Mouse (Mus musculus) Patski (cell line): ENCODE results near the gene Gm49320. TPM values are rescaled to one million over a fixed set of nuclear protein-coding genes. Genes with fewer than 3 reads are reported as not detected.
"Not testable (repeated sequence)": the region's sequence is repeated elsewhere in the genome, so short reads cannot be mapped to it uniquely, and the experiment has no call there.

Experiments
- ATAC-seq: fragments of 100-300 bp; one replicate; pipeline ENCODE4 v1.8.0; 2021
- CTCF ChIA-PET: fragments of 350-600 bp; sonication (Branson Sonifier 250); formaldehyde crosslinking; loops from one replicate; lab custom pipeline; 2022; ENCODE audit warnings: inconsistent platforms; lab: Charles Lee
- POLR2A ChIA-PET: fragments of 350-600 bp; sonication (Branson Sonifier 250); formaldehyde crosslinking; loops from one replicate; lab custom pipeline; 2022; ENCODE audit warnings: antibody characterized with exemption, inconsistent platforms; lab: Charles Lee
- DNase-seq: peaks from one replicate; pipeline ENCODE4 v3.0.0-alpha.2; 2011; ENCODE audit warnings: low read depth, low spot score
- H3K27me3 ChIP-seq: fragments of 371-371 bp; one replicate; pipeline ENCODE4 v1.5.1; 2021
- CTCF ChIP-seq: fragments of 100-300 bp; IDR thresholded peaks from one replicate; pipeline ENCODE4 v1.5.1; 2021
- in situ Hi-C: fragments of 300-500 bp; cut with MboI; formaldehyde crosslinking; loops from 3 replicates; pipeline ENCODE4 v1.11.1; 2018; ENCODE audit warnings: low pct_unique_long_range_greater_than_20kb, mixed read lengths
- polyA plus RNA-seq: library from polyadenylated mRNA; unstranded; gene quantifications from one replicate; pipeline ENCODE4 v1.2.3, GENCODE M21; 2021

The Gm49320 gene
- polyA plus RNA-seq, 1 experiment from 2014 or later: not detected

DNA sequence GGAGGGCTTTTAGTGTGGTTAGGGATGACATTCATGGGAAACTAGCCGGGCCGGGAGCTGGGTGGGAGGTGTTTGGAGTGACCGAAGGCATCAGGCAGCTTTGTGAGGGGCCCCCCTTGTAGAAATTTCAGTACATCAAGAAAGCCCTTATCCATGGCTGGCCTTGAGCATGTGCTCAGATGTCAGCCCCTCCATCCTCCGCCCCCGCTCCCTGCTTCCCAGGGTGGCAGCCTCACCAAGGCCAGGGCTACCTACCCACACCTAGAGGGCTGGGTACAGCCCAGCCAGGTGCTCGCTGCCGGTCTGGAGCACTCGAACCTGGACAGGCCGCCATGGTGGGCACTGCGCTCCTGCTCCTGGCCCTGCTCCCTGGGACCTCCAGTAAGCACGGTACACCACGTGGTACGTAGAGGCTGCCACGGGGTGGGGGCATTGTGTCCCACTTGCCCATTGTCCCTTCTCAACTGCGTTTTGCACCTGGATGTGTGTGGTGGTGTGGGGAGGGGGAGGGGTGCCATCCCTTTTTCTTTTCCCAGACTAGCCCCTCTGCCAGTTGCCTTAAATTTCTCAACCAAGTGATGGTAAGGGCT lies 9.4 kb downstream of the Gm49320 start, which contains the start of gene Tgfbr3l:
Tgfbr3l (plus strand) TSS at position 264 of the 590 bp plus-strand sequence.
- in situ Hi-C loops: no loop called here

DNA sequence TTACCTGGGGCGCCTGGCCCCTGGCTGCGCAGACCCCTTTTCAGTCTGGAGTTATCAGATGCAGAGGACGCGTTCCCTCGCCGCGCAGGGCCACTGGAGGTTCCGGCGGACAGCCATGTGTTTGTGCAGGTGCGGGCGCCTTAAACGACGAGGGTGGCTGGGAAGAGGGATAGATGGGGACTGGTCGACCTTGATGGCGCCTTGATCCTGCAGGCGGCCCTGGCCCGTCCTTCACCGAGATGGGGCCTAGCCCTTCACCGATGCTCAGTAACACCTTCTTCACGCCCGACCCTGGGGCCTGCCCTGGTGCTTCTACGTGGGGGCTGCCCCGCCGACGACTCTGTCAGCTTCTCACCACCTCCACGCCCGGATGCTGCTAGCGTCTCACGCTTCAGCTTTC lies 10.5 kb downstream of the Gm49320 start:
- ChIA-PET CTCF (interaction anchor here (1.8 to 5.0 kb wide), 2 partner anchors 9 to 14 kb away, joined by 10 to 37 read pairs; partner anchors contain the start of genes Gm49320 and Map2k7), POLR2A (interaction anchor here (0.5 to 3.8 kb wide), 2 partner anchors 10 to 121 kb away, joined by 3 to 20 read pairs; partner anchors contain the start of genes Gm49320 and Map2k7)
- TF ChIP-seq CTCF: no peak
- in situ Hi-C loops: no loop called here
- H3K27me3 ChIP-seq: no peaks in the 10 kb centered on the region
- ATAC-seq (no peak), DNase-seq (no peak)

More for the DNA sequence above, 9.4 kb downstream of the Gm49320 start, which contains the start of gene Tgfbr3l:
- H3K27me3 ChIP-seq: no peaks in the 10 kb centered on the region
- POLR2A ChIA-PET: interaction anchor here (3.8 kb wide), 1 partner anchor 8 kb away, joined by 20 read pairs; the partner anchor contains the start of genes Gm49320 and Map2k7
- CTCF ChIA-PET: interaction anchor here (5.0 kb wide), 1 partner anchor 8 kb away, joined by 37 read pairs; the partner anchor contains the start of genes Gm49320 and Map2k7
- no peak for TF ChIP-seq CTCF
- ATAC-seq (no peak), DNase-seq (no peak)

DNA sequence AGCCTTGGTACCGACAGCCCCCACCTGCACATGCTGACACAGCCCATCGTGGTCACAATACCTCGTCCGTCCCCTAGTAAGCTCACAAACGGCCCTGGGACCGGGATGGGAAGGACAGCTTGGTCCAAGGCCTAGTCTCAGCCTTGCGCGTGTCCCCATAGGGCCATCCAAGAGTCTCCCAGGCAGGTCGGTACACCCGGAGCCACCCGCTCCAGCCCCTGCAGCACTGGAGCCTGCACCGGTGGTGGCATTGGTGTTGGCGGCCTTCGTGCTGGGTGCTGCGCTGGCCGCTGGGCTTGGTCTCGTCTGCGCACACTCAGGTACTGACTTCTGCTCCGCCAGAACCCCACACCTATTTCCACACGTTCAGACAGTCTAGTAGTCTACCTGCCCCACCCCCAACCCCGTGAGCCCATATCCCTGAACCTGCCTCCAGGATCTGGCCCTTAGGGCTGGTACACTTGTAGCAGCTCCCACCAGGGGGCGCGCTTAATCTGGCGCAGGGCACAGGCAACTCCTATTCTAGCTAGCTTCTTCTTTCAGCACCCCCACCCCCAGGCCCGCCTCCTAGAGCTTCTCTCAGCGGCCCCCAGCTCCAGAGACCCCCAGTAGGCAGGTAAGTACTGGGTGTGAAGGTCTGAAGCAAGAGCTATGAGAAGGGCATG lies 11.8 kb downstream of the Gm49320 start:
- in situ Hi-C loops: loop anchor here (5.0 kb wide), 1 partner anchor 122 kb away; no protein-coding TSS in a partner anchor
- CTCF ChIA-PET: interaction anchor here (0.7 to 5.0 kb wide), 14 partner anchors 11 to 122 kb away, joined by 3 to 37 read pairs (median 4); partner anchors contain the start of genes Gm49320 and Map2k7
- peak; percentile 46 for ATAC-seq
- no peaks in the 10 kb centered on the region for H3K27me3 ChIP-seq
- POLR2A ChIA-PET: interaction anchor here (0.9 to 3.8 kb wide), 2 partner anchors 11 to 15 kb away, joined by 3 to 20 read pairs; partner anchors contain the start of genes Gm49320 and Map2k7
- no peak for TF ChIP-seq CTCF
- no peak for DNase-seq

DNA sequence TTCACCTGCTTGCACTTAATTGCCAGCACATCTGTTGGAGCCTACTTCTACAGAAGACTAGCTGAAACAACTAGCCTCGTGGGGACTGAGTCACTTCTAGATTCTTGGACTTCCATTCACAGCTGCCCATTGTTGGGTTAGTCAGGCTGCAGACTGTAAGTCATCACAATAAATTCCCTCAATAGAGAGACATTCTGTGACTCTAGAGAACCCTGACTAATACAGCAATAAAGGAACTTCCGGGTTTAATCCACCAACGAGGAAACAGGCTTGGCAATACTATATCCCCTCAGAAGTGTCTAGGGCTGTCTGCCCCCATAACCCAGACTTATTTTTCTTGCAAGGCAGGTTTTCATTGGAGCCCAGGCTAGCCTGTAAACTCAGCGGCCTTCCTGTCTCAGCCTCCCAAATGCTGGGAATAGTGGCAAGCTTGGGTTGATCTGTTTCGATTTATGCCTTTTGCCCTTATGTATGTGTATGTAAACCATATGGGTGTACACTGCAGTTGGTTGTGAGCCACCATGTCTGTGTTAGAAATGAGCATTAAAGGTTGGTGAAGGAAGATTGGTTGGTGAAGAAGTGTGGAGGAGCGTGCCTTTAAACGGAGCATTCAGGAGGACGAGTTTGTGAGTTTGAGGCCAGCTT lies 13.6 kb downstream of the Gm49320 start:
- POLR2A ChIA-PET: interaction anchor here (0.8 to 1.3 kb wide), 2 partner anchors 13 to 58 kb away, joined by 3 read pairs; partner anchors contain the start of gene Gm49320
- TF ChIP-seq CTCF: no peak
- CTCF ChIA-PET: interaction anchor here (1.1 to 5.0 kb wide), 6 partner anchors 10 to 112 kb away, joined by 3 to 37 read pairs (median 5); partner anchors contain the start of genes Gm49320, Map2k7 and Timm44
- in situ Hi-C loops: loop anchor here (5.0 kb wide), 1 partner anchor 120 kb away; no protein-coding TSS in a partner anchor
- ATAC-seq (no peak), DNase-seq (no peak)
- H3K27me3 ChIP-seq: no peaks in the 10 kb centered on the region

DNA sequence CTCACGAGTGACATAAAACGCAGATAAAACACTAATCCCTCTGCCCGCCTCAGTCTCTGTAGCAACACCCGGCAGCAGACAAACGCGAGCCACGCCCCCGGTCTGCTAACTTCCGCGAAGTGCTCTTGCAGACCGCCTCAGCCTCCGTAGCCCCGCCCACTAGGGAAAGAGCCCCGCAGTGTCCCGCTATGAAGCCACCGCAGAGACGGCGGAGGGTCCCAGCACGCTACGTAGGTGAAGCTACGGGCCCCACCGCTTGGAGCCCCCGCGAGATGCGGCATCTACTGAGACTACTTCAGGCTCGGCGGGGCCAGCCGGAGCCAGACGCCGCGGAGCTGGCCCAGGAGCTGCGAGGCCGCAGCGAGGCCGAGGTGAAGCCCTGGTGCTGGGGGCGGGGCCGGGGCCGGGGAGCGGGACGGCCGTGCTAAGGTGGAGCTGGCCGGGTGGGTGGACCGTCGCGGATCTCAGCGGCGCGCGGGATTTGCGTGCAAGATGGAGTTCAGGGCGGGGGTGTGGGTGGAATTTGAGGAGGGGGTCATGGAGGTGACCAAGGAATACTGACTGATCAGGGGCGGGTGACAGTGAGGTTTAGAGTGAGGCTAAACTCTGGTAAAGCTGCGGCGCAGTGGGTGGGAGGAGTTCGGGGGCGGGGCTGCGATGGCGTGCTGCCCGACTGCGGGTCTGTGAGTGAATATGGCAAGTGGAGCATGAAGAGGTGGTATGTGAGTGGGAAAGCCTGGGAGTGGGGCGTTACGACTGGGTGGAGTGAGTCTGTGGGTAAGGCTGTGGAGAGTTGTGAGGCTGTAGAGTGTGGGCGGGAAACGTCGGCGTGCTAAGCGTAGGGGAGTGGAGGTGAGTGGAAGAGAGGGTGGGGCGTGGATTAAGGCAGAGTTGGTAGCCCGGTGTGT lies 14.5 kb downstream of the Gm49320 start, which contains the start of gene Snapc2:
Snapc2 (plus strand) TSS at position 147 of the 908 bp plus-strand sequence.
- ChIA-PET POLR2A (interaction anchor here (1.3 kb wide), 1 partner anchor 59 kb away, joined by 3 read pairs; no protein-coding TSS in a partner anchor), CTCF (interaction anchor here (0.7 to 2.7 kb wide), 15 partner anchors 11 to 119 kb away, joined by 3 to 19 read pairs (median 4); partner anchors contain the start of genes Gm49320, Map2k7 and Timm44)
- DNase-seq: no peak
- H3K27me3 ChIP-seq: no peaks in the 10 kb centered on the region
- in situ Hi-C loops: loop anchor here (5.0 kb wide), 1 partner anchor 119 kb away; no protein-coding TSS in a partner anchor
- ATAC-seq: peak; percentile 75
- no peak for TF ChIP-seq CTCF

DNA sequence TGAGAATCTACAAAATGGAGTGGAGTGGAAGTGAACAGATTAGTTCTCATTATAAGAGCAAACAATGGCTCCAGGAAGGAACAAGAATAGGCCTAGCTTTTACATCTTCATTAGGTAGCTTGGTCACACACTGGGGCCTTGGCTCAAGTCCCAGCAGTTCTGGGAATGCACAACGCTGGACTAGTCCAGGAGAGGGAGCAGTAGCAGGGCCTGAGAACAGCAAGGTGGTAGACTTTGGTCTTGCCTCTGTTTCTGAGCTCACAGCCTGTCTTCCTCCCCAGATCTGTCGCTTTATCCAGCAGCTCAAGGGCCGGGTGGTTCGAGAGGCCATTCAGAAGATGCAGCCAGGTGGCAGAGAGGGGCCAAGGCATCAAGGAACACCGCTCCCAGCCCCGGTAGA lies 15.3 kb downstream of the Gm49320 start:
- ATAC-seq (peak; percentile 51), DNase-seq (no peak)
- CTCF ChIA-PET: interaction anchor here (0.7 to 2.7 kb wide), 14 partner anchors 12 to 118 kb away, joined by 3 to 19 read pairs (median 4); partner anchors contain the start of genes Gm49320, Map2k7 and Timm44
- POLR2A ChIA-PET: no interaction called here
- in situ Hi-C loops: loop anchor here (5.0 kb wide), 1 partner anchor 118 kb away; no protein-coding TSS in a partner anchor
- H3K27me3 ChIP-seq: no peaks in the 10 kb centered on the region
- no peak for TF ChIP-seq CTCF

DNA sequence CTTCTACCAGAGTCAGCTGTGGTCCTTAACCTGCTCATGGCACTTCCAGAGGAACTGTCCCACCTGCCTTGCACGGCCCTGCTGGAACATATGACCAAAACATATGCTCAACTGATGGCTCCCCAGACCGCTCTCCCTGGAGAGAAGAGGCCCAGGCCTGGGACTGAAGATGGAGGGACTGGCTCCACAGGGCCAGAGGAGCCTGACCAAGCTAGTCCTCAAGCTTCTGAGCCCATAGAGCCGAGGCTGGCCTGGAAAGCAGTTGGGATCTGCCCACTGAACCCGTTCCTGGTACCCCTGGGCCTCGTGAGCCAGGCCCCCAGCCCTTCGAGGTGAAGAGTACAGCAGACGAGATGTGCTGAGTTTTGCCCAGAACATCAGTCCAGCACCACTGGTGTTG lies 16.8 kb downstream of the Gm49320 start:
- DNase-seq, ATAC-seq, H3K27me3 ChIP-seq, in situ Hi-C loops, POLR2A ChIA-PET: not testable (repeated sequence)
- CTCF ChIA-PET: interaction anchor here (0.8 to 1.5 kb wide), 3 partner anchors 13 to 114 kb away, joined by 3 to 5 read pairs (median 3); no protein-coding TSS in a partner anchor

DNA sequence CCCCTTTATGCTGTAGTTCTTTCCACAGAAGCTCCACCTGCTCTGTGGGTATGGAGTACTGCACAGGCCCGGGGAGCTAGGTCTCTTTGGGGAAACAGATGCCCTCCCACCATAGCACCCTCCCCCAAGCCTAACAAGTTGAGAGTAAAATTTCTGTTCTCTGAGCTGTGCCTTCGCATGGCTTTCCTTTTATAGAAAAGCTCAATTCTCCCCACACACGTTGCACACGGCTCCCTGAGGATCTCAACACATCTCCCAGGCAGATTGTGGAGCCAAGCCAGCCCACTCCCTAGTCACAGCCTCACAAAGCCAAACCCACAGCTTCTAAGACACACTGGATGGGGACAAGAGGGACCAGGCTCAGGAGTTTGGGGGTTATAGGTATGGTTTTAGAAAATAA lies 18.2 kb downstream of the Gm49320 start:
- ATAC-seq (no peak), DNase-seq (no peak)
- H3K27me3 ChIP-seq: no peaks in the 10 kb centered on the region
- in situ Hi-C loops: no loop called here
- POLR2A ChIA-PET: interaction anchor here (1.1 to 1.2 kb wide), 2 partner anchors 17 to 65 kb away, joined by 3 read pairs; no protein-coding TSS in a partner anchor
- CTCF ChIA-PET: interaction anchor here (1.0 to 3.3 kb wide), 8 partner anchors 13 to 117 kb away, joined by 3 to 13 read pairs (median 7); no protein-coding TSS in a partner anchor
- TF ChIP-seq CTCF: no peak
